Mouse (Mus musculus) heart, adult 2 months (tissue): ENCODE measurements around the gene Zfp428. TPM values are rescaled to one million over a fixed set of nuclear protein-coding genes. Genes with fewer than 3 reads are reported as not detected.

Experiments
- DNase-seq, 2 experiments: peaks; one replicate each; pipeline ENCODE4 v3.0.0; 2021
- H3K27ac ChIP-seq: fragments of 200-600 bp; 2 replicates; pipeline ENCODE4 v1.8.1; 2022
- H3K27me3 ChIP-seq: fragments of 200-500 bp; 2 replicates; pipeline ENCODE4 v1.6.1; 2012; ENCODE audit warnings: mild to moderate bottlenecking, low read length, inconsistent platforms, mixed read lengths; ENCODE audit not compliant: control insufficient read depth, insufficient read depth
- H3K36me3 ChIP-seq: fragments of 200-500 bp; 2 replicates; pipeline ENCODE4 v1.6.1; 2012; ENCODE audit warnings: low read length, inconsistent platforms; ENCODE audit not compliant: control insufficient read depth, insufficient read depth
- H3K4me1 ChIP-seq: fragments of 200-500 bp; 2 replicates; pipeline ENCODE4 v1.6.1; 2011; ENCODE audit warnings: low read length; ENCODE audit not compliant: control insufficient read depth, insufficient read depth
- H3K4me3 ChIP-seq: fragments of 200-600 bp; 2 replicates; pipeline ENCODE4 v1.8.1; 2022
- H3K79me2 ChIP-seq: fragments of 200-500 bp; replicated peaks from 2 replicates; pipeline ENCODE4 v1.6.1; 2012; ENCODE audit warnings: mild to moderate bottlenecking, inconsistent platforms, low read length, moderate library complexity, mixed read lengths; ENCODE audit not compliant: control insufficient read depth, insufficient read depth
- H3K9ac ChIP-seq: fragments of 200-500 bp; 2 replicates; pipeline ENCODE4 v1.6.1; 2012; ENCODE audit warnings: low read depth, mild to moderate bottlenecking, control low read depth, inconsistent platforms, low read length, mixed read lengths
- CTCF ChIP-seq: fragments of 200-600 bp; IDR thresholded peaks from 2 replicates; pipeline ENCODE4 v1.8.1; 2022; ENCODE audit warnings: antibody characterized with exemption, mild to moderate bottlenecking, moderate library complexity
- EP300 ChIP-seq: fragments of 200-500 bp; IDR thresholded peaks from 2 replicates; pipeline ENCODE4 v1.6.1; 2011; ENCODE audit warnings: low read depth, low read length, control low read depth; ENCODE audit not compliant: insufficient read depth
- POLR2A ChIP-seq: fragments of 200-500 bp; IDR thresholded peaks from 2 replicates; pipeline ENCODE4 v1.6.1; 2011; ENCODE audit warnings: mild to moderate bottlenecking, low read depth, low read length, control low read depth; ENCODE audit not compliant: insufficient read depth
- WGBS: fragments of 180-500 bp; shearing (Covaris S2); methylation state at CpG from one replicate; pipeline ENCODE4 v1.1.7; 2018; 5-methylcytosine and 5-hydroxymethylcytosine counted together
- intact Hi-C: fragments of 180-260 bp; cut with DNase I; formaldehyde crosslinking; loops from one replicate; pipeline ENCODE4 v1.15.1; 2025
- polyA plus RNA-seq: library from polyadenylated mRNA; depleted of rRNA; stranded (reverse); fragments of >200 nt; gene quantifications from 2 replicates; pipeline ENCODE4 v1.2.3, GENCODE M21; 2012
- total RNA-seq, 2 experiments: library from RNA; stranded (reverse); gene quantifications; 2 replicates each; pipeline ENCODE4 v1.2.3; 2021

The Zfp428 gene
- total and polyA plus RNA-seq, 3 experiments, result 14.5 to 28.7 (median 14.9) TPM

DNA sequence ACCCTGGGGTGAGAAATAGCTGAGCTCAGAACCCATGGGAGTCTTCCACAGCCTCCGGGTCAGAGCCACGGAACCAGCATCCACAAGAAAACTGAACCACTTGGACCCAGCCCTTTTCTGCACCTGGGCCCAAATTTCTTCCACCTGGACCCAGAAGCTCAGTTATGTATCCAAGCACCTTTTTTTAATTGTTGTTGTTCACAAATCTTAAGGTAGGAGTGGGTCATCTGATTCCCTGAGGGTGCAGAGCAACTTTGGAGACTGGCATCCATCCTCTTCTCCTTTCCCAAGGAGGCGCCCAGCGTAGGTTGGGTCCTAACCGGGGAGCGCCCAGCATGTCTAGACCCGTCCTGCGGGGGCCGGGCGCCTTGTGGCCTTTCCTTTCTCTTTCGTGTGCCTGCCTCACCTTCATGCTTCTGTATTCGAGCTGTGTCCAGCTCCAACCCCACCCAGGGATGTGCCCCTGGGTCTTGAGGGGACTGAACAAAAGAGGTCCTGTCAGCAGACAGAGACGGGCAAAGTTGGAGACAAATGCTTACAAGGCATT is 39.3 kb downstream of the Zfp428 start, which contains the start of the genes Pinlyp and Xrcc1:
TSS of gene Pinlyp (minus strand) at position 51 of the 547 bp plus-strand sequence.
TSS of gene Xrcc1 (plus strand) at position 222 of the 547 bp plus-strand sequence.
- WGBS, result 39% methylated on average over 13 of the region's 13 CpGs
- Histone ChIP-seq H3K27me3 (no peaks in the 10 kb centered on the region), H3K36me3 (no peaks in the 10 kb centered on the region), H3K9ac (peak within 1 kb of the TSS; percentile 93), H3K4me3 (peak within 1 kb of the TSS; percentile 80), H3K4me1 (no peaks in the 10 kb centered on the region), H3K79me2 (0 out of 2 replicates have a peak, but pooled peaks cover 1% of the 10 kb centered on the region), H3K27ac (peak within 1 kb of the TSS; percentile 84)
- intact Hi-C loops, result loop anchor here (5.0 kb wide), 1 partner anchor 229 kb away; the partner anchor contains the start of gene Zfp94
- DNase-seq, result no peak
- no peak for TF ChIP-seq EP300
- no peak for TF ChIP-seq POLR2A
- TF ChIP-seq CTCF, result no peak

- TF ChIP-seq EP300 (no peak), POLR2A (peak; percentile 60)
- no peaks in the 10 kb centered on the region for H3K27me3 ChIP-seq
- H3K36me3 ChIP-seq, result no peaks in the 10 kb centered on the region
- DNase-seq, result peak; percentile 98 to 100
- no peaks in the 10 kb centered on the region for H3K4me1 ChIP-seq
- peak overlapping the region; percentile 84 for H3K27ac ChIP-seq
- 0 out of 2 replicates have a peak, but pooled peaks cover 1% of the 10 kb centered on the region for H3K79me2 ChIP-seq
- peak overlapping the region; percentile 93 for H3K9ac ChIP-seq
- intact Hi-C loops, result loop anchor here (1.0 to 5.0 kb wide), 2 partner anchors 17 to 230 kb away; partner anchors contain the start of genes Irgq and Zfp94
- WGBS, result under 1% methylated on average over 57 of the region's 57 CpGs
- H3K4me3 ChIP-seq, result peak overlapping the region; percentile 80
Observed at GRCm38 (mm10) chr7:24546634-24547389, 40.0 kb downstream of the Zfp428 start.

- intact Hi-C loops, result loop anchor here (1.0 to 5.0 kb wide), 2 partner anchors 17 to 230 kb away; partner anchors contain the start of genes Irgq and Zfp94
Observed at GRCm38 (mm10) chr7:24547534-24548036, 40.8 kb downstream of the Zfp428 start.

DNA sequence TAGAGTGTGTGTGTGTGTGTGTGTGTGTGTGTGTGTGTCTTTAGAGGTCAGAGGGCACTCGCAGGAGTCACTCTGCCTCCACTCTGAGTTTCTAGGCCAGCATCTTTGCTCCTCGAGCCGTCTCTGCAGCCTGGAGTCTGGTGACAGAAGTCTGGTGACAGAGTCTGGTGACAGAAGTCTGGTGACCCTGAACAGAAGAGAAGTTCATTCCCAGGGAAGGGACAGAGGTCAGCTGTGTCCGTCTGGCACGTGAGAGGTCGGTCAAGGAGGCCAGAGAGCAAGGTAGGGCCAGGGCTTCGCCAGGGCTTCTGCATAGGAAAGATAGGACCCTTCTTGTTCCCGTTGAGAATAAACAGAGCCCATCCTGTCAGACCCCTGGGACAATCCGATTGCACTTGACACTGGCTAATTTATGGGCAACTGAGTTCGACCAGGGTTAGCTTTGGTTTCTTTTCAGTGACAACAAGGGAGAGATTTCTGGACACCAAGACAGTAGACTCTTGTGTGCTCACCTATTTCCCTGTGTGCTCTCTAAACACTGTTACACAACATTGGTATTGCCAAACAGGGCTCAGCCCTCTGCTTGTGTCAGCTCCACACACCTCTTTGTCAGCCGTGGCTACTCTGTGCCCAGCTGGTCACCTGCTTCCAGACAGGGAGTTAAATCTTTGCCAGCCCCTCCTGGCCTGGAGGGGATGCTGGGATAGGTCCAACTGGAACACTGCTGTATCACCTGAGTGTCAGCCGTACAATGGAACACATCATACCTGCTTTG is 45.4 kb downstream of the Zfp428 start:
- Histone ChIP-seq H3K27me3 (no peaks in the 10 kb centered on the region), H3K4me3 (no peak overlapping the region), H3K27ac (no peak overlapping the region), H3K36me3 (no peaks in the 10 kb centered on the region), H3K4me1 (no peaks in the 10 kb centered on the region), H3K9ac (no peak overlapping the region), H3K79me2 (peaks cover under 1% of the 10 kb centered on the region; the same call in 1 of the 2 replicates)
- no peak for TF ChIP-seq POLR2A
- TF ChIP-seq EP300, result no peak
- TF ChIP-seq CTCF, result no peak
- 81% methylated on average over 12 of the region's 12 CpGs for WGBS
- DNase-seq, result peak in 1 of 2 experiments; percentile 21
- intact Hi-C loops, result no loop called here

More at GRCm38 (mm10) chr7:24547534-24548036, 40.8 kb downstream of the Zfp428 start:
- H3K4me1 ChIP-seq, result no peaks in the 10 kb centered on the region
- 14% methylated on average over 13 of the region's 13 CpGs for WGBS
- TF ChIP-seq EP300 (no peak), POLR2A (no peak)
- no peak overlapping the region; the same call in 1 of the 2 replicates for H3K27ac ChIP-seq
- H3K79me2 ChIP-seq, result 0 out of 2 replicates have a peak, but pooled peaks cover 1% of the 10 kb centered on the region
- H3K36me3 ChIP-seq, result no peaks in the 10 kb centered on the region
- H3K27me3 ChIP-seq, result no peaks in the 10 kb centered on the region
- H3K9ac ChIP-seq, result peak overlapping the region; percentile 93
- DNase-seq, result no peak
- peak overlapping the region; percentile 80 for H3K4me3 ChIP-seq

DNA sequence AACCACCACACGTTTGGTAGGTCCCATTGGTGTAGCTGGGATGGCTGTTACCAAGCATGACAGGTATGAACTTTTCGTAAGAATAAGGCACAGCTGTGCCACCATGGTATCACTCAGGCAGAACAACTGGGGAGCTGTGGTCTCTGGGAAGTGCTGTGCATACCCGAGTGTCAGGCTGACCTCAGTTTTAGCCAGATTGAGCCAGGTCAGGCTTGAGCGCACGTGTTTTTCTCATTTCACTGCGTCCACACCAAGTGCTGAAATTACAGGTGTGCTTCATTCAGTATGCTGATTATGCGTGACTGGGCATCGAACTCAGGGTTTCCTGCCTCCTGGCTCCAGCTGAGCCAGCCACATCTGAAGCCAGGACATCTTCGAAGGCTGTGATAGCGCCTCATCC is 49.0 kb downstream of the Zfp428 start:
- no peak overlapping the region for H3K27ac ChIP-seq
- intact Hi-C loops, result no loop called here
- no peaks in the 10 kb centered on the region; the same call in 1 of the 2 replicates for H3K79me2 ChIP-seq
- TF ChIP-seq CTCF (no peak), EP300 (no peak), POLR2A (no peak)
- DNase-seq, result no peak
- no peaks in the 10 kb centered on the region for H3K4me1 ChIP-seq
- WGBS, result 94% methylated on average over 10 of the region's 10 CpGs
- H3K27me3 ChIP-seq, result no peaks in the 10 kb centered on the region
- H3K36me3 ChIP-seq, result no peaks in the 10 kb centered on the region
- H3K4me3 ChIP-seq, result no peak overlapping the region
- no peak overlapping the region for H3K9ac ChIP-seq
